Mouse (Mus musculus) ES-E14 (cell line): Measurements from ENCODE around the gene Lhx5.

Source experiments
- MAFK ChIP-seq: IDR thresholded peaks from 2 replicates; pipeline ENCODE4 v1.6.1; 2014; ENCODE audit warnings: mild to moderate bottlenecking, low read depth, low read length, inconsistent platforms; ENCODE audit not compliant: insufficient read depth
- ZC3H11A ChIP-seq: IDR thresholded peaks from 2 replicates; pipeline ENCODE4 v1.6.1; 2012; ENCODE audit warnings: low read depth, mild to moderate bottlenecking, inconsistent platforms, low read length, borderline replicate concordance

GRCm38 (mm10) chr5:120477993-120478392 lies 46.5 kb downstream of the Lhx5 start:
- TF ChIP-seq MAFK (peak; percentile 97), ZC3H11A (no peak)
